Mouse (Mus musculus) olfactory bulb, adult 2 months (tissue): Measurements from ENCODE around the gene Pus10.

Source experiments
- CTCF ChIP-seq: fragments of 200-500 bp; IDR thresholded peaks from 2 replicates; pipeline ENCODE4 v1.5.1; 2012; ENCODE audit warnings: low read depth, mild to moderate bottlenecking, low read length, moderate library complexity; ENCODE audit not compliant: insufficient read depth
- POLR2A ChIP-seq: fragments of 200-500 bp; IDR thresholded peaks from 2 replicates; pipeline ENCODE4 v1.6.1; 2012; ENCODE audit warnings: mild to moderate bottlenecking, low read depth, low read length, moderate library complexity; ENCODE audit not compliant: insufficient read depth

DNA sequence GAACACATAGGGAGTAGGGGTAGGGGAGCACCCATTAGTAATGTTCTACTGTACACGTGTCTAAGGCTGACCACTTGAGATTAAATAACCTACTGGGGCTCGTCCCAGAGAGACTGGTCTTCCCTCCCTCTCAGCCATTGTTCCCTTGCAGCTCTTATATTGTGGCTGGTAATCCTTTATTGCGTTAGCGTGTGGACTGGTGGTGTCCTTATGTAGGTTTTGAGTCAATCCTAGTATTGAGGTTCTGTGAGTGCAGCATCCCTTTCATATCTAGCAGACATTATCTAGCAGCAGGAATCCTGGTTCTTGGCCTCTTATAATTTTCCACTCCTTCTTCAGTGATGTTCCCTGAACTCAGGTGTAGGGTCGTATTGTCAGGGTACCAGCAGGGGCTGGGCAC lies 21.2 kb downstream of the Pus10 start:
- TF ChIP-seq CTCF (no peak), POLR2A (no peak)
